Mouse (Mus musculus) heart, adult 8-10 months (tissue): ENCODE measurements around the gene Saa2. TPM values are rescaled to one million over a fixed set of nuclear protein-coding genes. Genes with fewer than 3 reads are reported as not detected.
A peak's percentile ranks its signal among the peaks of the same experiment; 100 is the strongest.
"Not testable (repeated sequence)": the region's sequence is repeated elsewhere in the genome, so short reads cannot be mapped to it uniquely, and the experiment has no call there.

ENCODE experiments used
- DNase-seq: peaks from one replicate; pipeline ENCODE4 v3.0.0; 2022; ENCODE audit warnings: low spot score
- total RNA-seq, 4 experiments: library from RNA; stranded (reverse); gene quantifications; 2 replicates each; pipeline ENCODE4 v1.2.4; 2022

Gene Saa2
- total RNA-seq = not detected

GRCm38 (mm10) chr7:46751490-46751889 is at the start of gene Saa2:
Saa2 (plus strand) TSS chr7:46751790.
- no peak for DNase-seq

- DNase-seq = peak; percentile 68
Observed at GRCm38 (mm10) chr7:46710390-46710844, 41.2 kb upstream of the Saa2 start, which contains the start of gene Saal1. Saal1 (minus strand) TSS chr7:46710680.

GRCm38 (mm10) chr7:46712250-46712649 is 39.3 kb upstream of the Saa2 start:
- no peak for DNase-seq

- DNase-seq = peak; percentile 50
Observed at GRCm38 (mm10) chr7:46714518-46714917, 37.1 kb upstream of the Saa2 start.

GRCm38 (mm10) chr7:46715600-46715999 is 36.0 kb upstream of the Saa2 start, which contains the start of gene Saa3:
Saa3 (minus strand) TSS chr7:46715700.
- no peak for DNase-seq

- peak; percentile 23 for DNase-seq
Observed at GRCm38 (mm10) chr7:46716897-46717296, 34.7 kb upstream of the Saa2 start.

- no peak for DNase-seq
Observed at GRCm38 (mm10) chr7:46718591-46719270, 32.9 kb upstream of the Saa2 start.

GRCm38 (mm10) chr7:46719526-46719925 is 32.1 kb upstream of the Saa2 start:
- peak; percentile 42 for DNase-seq

GRCm38 (mm10) chr7:46720460-46720859 is 31.1 kb upstream of the Saa2 start:
- no peak for DNase-seq

- no peak for DNase-seq
Observed at GRCm38 (mm10) chr7:46723354-46723753, 28.2 kb upstream of the Saa2 start.

- DNase-seq = no peak
Observed at GRCm38 (mm10) chr7:46723849-46724248, 27.7 kb upstream of the Saa2 start.

- no peak for DNase-seq
Observed at GRCm38 (mm10) chr7:46724396-46724795, 27.2 kb upstream of the Saa2 start.

- DNase-seq = no peak
Observed at GRCm38 (mm10) chr7:46727584-46727983, 24.0 kb upstream of the Saa2 start.

- DNase-seq = no peak
Observed at GRCm38 (mm10) chr7:46732458-46732857, 19.1 kb upstream of the Saa2 start, which contains the start of gene Saa4. Saa4 (minus strand) TSS chr7:46732603.

- DNase-seq = no peak
Observed at GRCm38 (mm10) chr7:46734983-46735382, 16.6 kb upstream of the Saa2 start.

- DNase-seq = no peak
Observed at GRCm38 (mm10) chr7:46738561-46739460, 12.8 kb upstream of the Saa2 start.

- not testable (repeated sequence) for DNase-seq
Observed at GRCm38 (mm10) chr7:46740041-46740440, 11.5 kb upstream of the Saa2 start.

GRCm38 (mm10) chr7:46742880-46743279 is 8.7 kb upstream of the Saa2 start, which contains the start of gene Saa1:
Saa1 (minus strand) TSS chr7:46742980.
- not testable (repeated sequence) for DNase-seq

GRCm38 (mm10) chr7:46745816-46746215 is 5.8 kb upstream of the Saa2 start:
- no peak for DNase-seq

GRCm38 (mm10) chr7:46746381-46746780 is 5.2 kb upstream of the Saa2 start:
- peak; percentile 49 for DNase-seq

GRCm38 (mm10) chr7:46748459-46748858 is 3.1 kb upstream of the Saa2 start:
- DNase-seq = peak; percentile 25

GRCm38 (mm10) chr7:46761049-46761795 is 9.6 kb downstream of the Saa2 start:
- no peak for DNase-seq
